Mouse (Mus musculus) CD8-positive naive resting alpha-beta T cell, adult 57 days (primary cell): ENCODE measurements around the gene Tjp3. TPM values are rescaled to one million over a fixed set of nuclear protein-coding genes. Genes with fewer than 3 reads are reported as not detected.

Experiments used
- total RNA-seq: library from RNA; stranded (reverse); gene quantifications from one replicate; pipeline ENCODE4 v1.2.4, GENCODE M21; 2023

The Tjp3 gene
- 4.8 TPM for total RNA-seq

DNA sequence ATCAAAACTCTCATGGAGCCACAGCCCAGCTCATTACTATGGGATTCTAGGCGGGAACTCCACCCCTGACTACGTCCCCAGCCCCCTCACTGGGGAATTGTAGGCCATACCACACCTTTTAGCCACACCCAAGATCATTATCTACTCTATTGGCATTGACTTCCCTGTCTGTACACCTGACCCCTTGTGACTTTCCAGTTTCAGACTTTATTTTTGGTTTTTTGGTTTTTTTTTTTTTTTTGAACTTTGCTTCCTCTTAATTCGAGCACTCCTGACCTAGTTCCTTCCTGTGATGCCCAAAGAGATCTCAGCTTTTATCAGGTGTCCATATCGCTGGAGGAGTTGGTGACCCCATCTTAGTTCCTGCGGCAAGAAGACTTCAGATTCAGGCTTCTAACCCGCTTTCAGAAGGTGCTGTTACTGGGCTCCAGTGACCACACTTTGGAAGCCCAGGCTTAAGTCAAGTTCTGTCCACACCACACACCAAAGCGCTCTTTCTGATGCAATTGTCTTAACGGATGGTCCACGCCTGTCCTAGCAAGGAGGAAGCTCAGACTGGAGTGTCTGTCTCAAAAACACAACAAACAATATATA is at the start of gene Tjp3:
TSS of gene Tjp3 (minus strand) at position 71 of the 594 bp plus-strand sequence.

DNA sequence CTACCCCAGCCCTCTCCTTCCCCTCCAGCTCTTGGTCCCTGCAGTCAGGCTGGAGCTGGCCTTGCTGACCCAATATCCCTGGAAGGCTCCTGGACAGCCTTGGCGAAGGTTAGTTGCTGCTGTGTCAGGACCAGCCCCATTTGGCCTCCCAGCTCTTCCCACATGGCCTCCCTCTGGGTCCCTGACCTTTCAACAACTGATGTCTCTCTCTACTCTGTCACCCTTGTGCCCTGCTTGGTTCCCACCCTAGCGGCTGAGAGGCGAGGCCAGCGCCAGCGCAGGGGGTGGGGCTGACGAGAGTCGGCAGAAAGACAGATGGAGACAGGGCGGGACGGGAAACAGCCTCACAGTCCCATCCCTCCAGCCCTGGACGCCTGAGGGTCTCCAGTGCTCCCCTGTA is 37.0 kb upstream of the Tjp3 start, which contains the start of gene Tbxa2r:
TSS of gene Tbxa2r (plus strand) at position 346 of the 400 bp plus-strand sequence.

DNA sequence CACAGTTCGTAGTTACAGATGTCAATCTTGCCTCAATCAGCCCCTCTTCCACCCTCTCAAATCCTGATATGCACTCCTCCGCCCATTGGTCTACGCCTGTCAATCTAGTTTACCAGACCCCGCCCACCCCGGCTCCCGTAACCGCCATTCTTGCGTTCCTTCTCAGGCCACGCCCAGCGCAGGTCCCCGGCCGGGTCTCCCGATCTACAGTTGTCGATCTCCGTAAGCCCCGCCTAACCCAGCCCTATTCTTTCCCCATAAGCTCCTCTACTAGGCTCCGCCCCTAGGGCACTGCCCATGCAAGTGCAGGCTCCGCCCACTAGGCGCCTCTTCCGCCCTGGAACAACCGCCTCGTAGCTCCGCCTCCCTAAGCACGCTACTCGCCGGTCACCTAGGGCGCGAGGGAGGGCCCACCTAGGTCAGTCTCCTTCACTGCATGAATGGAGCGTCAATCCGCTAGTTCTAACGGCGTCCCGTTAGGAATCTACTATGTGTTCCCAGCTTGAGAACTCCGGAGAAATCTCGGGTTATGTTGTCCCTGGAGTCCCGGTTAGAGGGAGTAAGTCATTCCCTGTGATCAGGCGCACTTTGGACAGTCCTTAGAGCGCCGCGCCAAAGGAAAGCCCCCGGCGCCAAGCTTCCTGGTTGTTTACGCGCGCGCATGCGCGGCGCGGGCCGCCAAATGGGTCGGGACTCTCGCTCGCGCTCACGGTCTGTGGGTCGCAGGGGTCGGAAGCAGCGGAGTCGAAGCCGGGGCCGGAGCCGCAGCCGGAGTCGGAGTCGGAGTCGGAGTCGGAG is 29.4 kb upstream of the Tjp3 start, which contains the start of gene Cactin:
TSS of gene Cactin (plus strand) at position 554 of the 798 bp plus-strand sequence.

GRCm38 (mm10) chr10:81292554-81293333 is 1.4 kb upstream of the Tjp3 start, which contains the start of gene Pip5k1c:
Gene Pip5k1c (plus strand): TSS chr10:81292963.

DNA sequence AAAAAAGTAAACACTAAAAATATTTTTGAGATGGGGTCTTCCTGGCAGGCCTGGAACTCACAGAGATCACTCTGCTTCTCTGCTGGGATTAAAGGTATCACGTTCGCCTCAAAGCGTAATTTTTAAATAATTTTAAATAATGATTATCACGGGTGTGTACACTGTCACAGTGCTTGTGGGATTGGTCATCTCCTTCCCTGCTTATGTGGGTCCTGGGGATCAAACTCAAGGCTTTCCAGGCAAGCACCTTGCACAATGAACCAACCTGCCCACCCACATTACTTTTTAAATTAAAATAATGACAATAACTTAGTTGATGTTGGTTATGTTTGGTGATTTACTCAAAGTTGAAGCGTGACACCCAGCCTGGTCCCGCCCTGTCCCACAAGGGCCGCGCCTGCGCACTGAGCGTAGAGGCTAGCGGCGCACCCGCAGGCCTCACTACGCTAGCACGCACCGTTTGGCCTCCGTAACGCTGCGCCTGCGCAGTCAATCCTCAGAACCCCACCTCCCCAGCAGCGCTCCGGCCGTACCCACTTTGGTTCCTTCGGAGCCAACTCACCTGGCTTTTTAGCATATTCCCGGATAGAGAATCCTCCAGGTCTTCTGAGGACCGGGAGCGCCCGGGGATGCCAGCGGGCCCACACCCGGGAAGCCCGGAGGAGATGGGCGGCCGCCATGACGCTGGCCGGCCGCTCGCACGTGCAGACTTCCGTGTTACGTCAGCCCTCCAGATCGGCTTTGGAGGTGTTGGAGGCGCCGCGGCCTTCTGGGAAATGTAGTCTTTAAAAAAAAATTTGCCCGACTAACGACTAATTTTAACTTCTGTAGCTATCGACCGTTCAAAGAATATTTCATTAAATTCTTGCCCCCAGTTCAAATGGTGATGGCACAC is 24.9 kb downstream of the Tjp3 start, which contains the start of the genes Mrpl54 and Apba3:
TSS of gene Mrpl54 (minus strand) at position 724 of the 895 bp plus-strand sequence.
TSS of gene Apba3 (plus strand) at position 750 of the 895 bp plus-strand sequence.

GRCm38 (mm10) chr10:81252424-81253419 is 38.7 kb downstream of the Tjp3 start, which contains the start of gene Matk:
Gene Matk (plus strand): TSS chr10:81252935.

GRCm38 (mm10) chr10:81232580-81233225 is 58.7 kb downstream of the Tjp3 start, which contains the start of gene Zfr2:
Gene Zfr2 (plus strand): TSS chr10:81233155.

DNA sequence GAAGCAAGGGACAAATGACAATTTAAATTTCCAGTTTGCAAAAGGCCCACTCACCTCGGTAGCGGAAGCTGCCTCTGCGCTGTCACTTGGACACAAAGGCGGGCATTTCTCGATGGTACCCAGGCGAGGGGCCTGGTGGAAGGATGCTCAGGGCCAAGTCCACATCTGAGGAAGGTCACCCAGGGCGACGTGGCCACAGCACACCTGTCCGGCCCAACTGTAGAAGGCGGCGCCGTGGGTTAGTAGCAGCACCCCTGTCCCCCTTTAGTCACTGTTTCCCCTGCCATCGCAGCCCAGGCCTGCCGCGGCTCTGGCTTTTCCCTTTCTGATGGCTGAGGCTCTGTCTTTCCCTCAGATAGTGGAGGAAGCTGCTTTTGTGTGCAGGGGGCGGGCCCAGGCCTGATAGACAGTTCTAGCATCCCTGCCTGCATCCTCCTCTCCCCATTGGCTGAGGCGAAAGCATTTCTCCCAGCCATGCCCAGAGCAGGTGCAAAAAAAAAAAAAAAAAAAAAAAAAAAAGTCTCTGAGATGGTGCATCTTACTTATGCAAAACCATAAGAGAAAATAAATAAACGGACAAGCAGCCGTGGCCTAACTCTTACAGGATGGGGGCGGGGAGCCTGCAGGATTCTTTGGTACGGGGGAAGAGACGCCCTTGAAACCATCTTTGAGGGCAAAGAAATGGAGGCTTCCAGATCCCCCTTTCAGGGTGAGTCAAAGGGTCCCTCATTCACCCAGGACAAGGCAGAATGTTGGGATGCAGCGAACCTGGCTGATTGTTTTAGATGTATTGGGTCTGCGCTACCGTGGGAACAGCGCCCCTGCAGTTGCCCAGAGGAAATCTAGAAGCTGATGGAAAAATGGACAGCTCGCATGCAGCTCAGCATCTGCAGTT is 60.7 kb downstream of the Tjp3 start, which contains the start of gene Atcay:
TSS of gene Atcay (minus strand) at position 396 of the 895 bp plus-strand sequence.

Other genes starting within 250 kb of the Tjp3 start
- gene Sgta, start 231.4 kb downstream of the Tjp3 start, total RNA-seq, result 52.5 TPM
- gene Thop1, start 221.5 kb downstream of the Tjp3 start, total RNA-seq, result 11.8 TPM
- gene Creb3l3, start 192.7 kb downstream of the Tjp3 start, total RNA-seq, result not detected
- gene Map2k2, start 185.7 kb downstream of the Tjp3 start, total RNA-seq, result 113 TPM
- 75.4 TPM for gene Zbtb7a, start 156.4 kb downstream of the Tjp3 start, total RNA-seq
- 41.2 TPM for gene Pias4, start 123.7 kb downstream of the Tjp3 start, total RNA-seq
- 2,569 TPM for gene Eef2, start 115.0 kb downstream of the Tjp3 start, total RNA-seq
- gene Dapk3, start 108.6 kb downstream of the Tjp3 start, total RNA-seq, result 63.4 TPM
- gene 4930442H23Rik, start 107.7 kb downstream of the Tjp3 start, total RNA-seq, result not detected
- gene Nmrk2, start 89.5 kb downstream of the Tjp3 start, total RNA-seq, result 0.37 TPM
- gene Atcay, start 60.7 kb downstream of the Tjp3 start, total RNA-seq, result 0.12 TPM
- 6.8 TPM for gene Zfr2, start 58.4 kb downstream of the Tjp3 start, total RNA-seq
- 21.5 TPM for gene Matk, start 38.6 kb downstream of the Tjp3 start, total RNA-seq
- 123 TPM for gene Mrpl54, start 24.6 kb downstream of the Tjp3 start, total RNA-seq
- 27.2 TPM for gene Apba3, start 24.6 kb downstream of the Tjp3 start, total RNA-seq
- gene Pip5k1c, start 1.4 kb upstream of the Tjp3 start, total RNA-seq, result 106 TPM
- 48.0 TPM for gene Cactin, start 29.5 kb upstream of the Tjp3 start, total RNA-seq
- gene Tbxa2r, start 37.1 kb upstream of the Tjp3 start, total RNA-seq, result 39.9 TPM
- not detected for gene Gipc3, start 51.7 kb upstream of the Tjp3 start, total RNA-seq
- 41.6 TPM for gene Hmg20b, start 58.9 kb upstream of the Tjp3 start, total RNA-seq
- gene Mfsd12, start 65.9 kb upstream of the Tjp3 start, total RNA-seq, result 4.8 TPM
- gene 4930404N11Rik, start 74.2 kb upstream of the Tjp3 start, total RNA-seq, result 5.7 TPM
- gene Fzr1, start 86.9 kb upstream of the Tjp3 start, total RNA-seq, result 30.6 TPM
- gene Dohh, start 92.8 kb upstream of the Tjp3 start, total RNA-seq, result 44.9 TPM
- gene Gm48551, start 92.9 kb upstream of the Tjp3 start, total RNA-seq, result 5.8 TPM
- gene Gm48552, start 97.4 kb upstream of the Tjp3 start, total RNA-seq, result 4.2 TPM
- gene Smim24, start 101.5 kb upstream of the Tjp3 start, total RNA-seq, result 5.3 TPM
- gene Nfic, start 164.1 kb upstream of the Tjp3 start, total RNA-seq, result 20.7 TPM
- not detected for gene Celf5, start 191.1 kb upstream of the Tjp3 start, total RNA-seq
- gene Ncln, start 204.8 kb upstream of the Tjp3 start, total RNA-seq, result 216 TPM
- gene S1pr4, start 208.6 kb upstream of the Tjp3 start, total RNA-seq, result 131 TPM
- gene Gna15, start 232.6 kb upstream of the Tjp3 start, total RNA-seq, result 20.8 TPM